Mouse (Mus musculus): ENCODE measurements around the gene Mapk6.
A peak's percentile ranks its signal among the peaks of the same experiment; 100 is the strongest.
"Not testable (repeated sequence)": the region's sequence is repeated elsewhere in the genome, so short reads cannot be mapped to it uniquely, and the experiment has no call there.

Mapk6 gene

GRCm38 (mm10) chr9:75409852-75410378, at the start of gene Mapk6:
Gene Mapk6 (minus strand): TSS chr9:75410005.
- DNase-seq (ENCODE audit: low read depth, low spot score), result peak; percentile 91

- no peak for DNase-seq (ENCODE audit: low read depth, low spot score)
Measured at GRCm38 (mm10) chr9:75455684-75456083, 45.9 kb upstream of the Mapk6 start.

- no peak for DNase-seq (ENCODE audit: low read depth, low spot score)
Measured at GRCm38 (mm10) chr9:75453994-75454393, 44.2 kb upstream of the Mapk6 start.

DNA sequence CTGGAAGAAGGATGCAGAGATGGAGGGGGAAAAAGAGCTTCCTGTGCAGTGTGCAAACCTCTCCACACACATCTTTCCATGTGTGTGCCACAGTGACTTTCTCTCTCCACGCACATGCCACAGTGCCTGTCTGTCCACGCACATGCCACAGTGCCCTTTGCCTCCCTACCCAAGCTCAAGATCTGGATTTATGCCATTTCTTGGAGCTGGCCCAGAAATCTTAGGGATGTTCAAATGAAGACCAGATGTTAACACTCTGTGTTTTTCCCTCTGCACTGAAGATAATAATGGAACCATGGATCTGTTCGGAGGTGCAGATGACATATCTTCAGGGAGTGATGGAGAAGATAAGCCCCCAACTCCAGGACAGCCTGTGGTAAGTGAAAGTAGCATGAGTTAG, 38.2 kb upstream of the Mapk6 start:
- no peak for DNase-seq (ENCODE audit: low read depth, low spot score)

- DNase-seq (ENCODE audit: low read depth, low spot score), result not testable (repeated sequence)
Measured at GRCm38 (mm10) chr9:75446574-75446973, 36.8 kb upstream of the Mapk6 start.

DNA sequence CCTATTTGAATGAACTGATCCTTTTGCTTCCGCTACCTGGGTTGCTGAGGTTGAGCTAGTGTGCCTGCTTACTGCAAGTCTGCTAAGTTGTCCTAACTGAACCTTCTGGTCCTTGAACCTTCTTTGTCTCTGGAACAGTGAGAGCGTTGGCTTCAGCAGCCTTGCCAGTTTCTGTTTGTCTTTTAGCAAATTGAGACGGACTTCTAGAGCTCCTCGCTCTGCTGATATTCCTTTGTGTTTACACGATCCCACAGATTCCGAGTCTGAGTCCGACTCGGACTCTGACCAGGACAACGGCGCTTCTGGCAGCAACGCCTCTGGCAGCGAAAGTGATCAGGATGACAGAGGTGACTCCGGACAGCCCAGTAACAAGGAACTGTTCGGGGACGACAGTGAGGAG, 35.2 kb upstream of the Mapk6 start:
- no peak for DNase-seq (ENCODE audit: low read depth, low spot score)

DNA sequence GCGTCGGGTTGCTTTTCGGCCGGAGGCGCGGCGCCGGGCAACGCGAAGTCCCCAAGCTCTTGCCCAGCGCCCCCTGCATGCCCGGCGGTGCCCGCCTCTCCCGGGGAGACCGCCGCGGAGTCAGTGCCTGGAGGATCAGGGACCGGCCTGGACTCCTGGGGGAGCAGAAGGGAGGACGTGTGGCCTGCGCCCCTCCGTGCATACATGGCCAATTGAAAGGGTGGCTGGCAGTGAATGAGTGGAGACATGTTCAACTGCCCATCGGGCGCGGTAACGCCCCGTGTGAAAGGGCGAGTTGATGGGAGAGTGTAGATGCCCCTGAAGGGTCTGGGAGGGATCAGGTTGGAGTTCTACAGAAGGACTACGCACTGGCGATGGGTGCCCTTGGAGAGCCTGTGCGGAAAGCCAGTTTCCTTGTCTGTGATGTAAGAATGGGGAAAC, 31.9 kb upstream of the Mapk6 start:
- no peak for DNase-seq (ENCODE audit: low read depth, low spot score)

- DNase-seq (ENCODE audit: low read depth, low spot score), result peak; percentile 76
Measured at GRCm38 (mm10) chr9:75440796-75441666, 31.2 kb upstream of the Mapk6 start, which contains the start of gene Leo1. Gene Leo1 (plus strand): TSS chr9:75441524.

GRCm38 (mm10) chr9:75437653-75438385, 28.0 kb upstream of the Mapk6 start:
- no peak for DNase-seq (ENCODE audit: low read depth, low spot score)

DNA sequence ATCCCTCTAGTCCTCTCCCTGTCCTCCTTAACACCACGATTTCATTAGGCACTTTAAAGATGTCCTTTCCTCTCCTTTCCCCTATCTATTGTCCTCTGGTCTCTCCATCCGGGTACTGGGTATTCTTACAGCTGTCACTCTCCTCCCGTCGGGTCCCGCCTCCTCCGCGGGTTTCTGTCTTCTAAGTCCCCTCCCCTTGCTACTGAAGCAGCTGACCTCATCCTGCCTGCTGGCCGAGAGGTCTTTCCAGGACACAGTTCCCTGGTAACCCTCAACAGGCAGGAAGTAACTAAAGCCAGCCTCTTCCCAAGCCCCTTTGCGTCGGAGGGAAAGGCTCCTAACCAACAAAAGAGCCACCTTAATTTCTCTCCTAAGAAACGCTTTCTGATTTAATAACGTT, 26.1 kb upstream of the Mapk6 start:
- DNase-seq (ENCODE audit: low read depth, low spot score), result peak; percentile 49

GRCm38 (mm10) chr9:75435291-75435690, 25.5 kb upstream of the Mapk6 start:
- no peak for DNase-seq (ENCODE audit: low read depth, low spot score)

- DNase-seq (ENCODE audit: low read depth, low spot score), result no peak
Measured at GRCm38 (mm10) chr9:75434872-75435271, 25.1 kb upstream of the Mapk6 start.

GRCm38 (mm10) chr9:75434172-75434793, 24.5 kb upstream of the Mapk6 start:
- no peak for DNase-seq (ENCODE audit: low read depth, low spot score)

GRCm38 (mm10) chr9:75432694-75433093, 22.9 kb upstream of the Mapk6 start:
- no peak for DNase-seq (ENCODE audit: low read depth, low spot score)

DNA sequence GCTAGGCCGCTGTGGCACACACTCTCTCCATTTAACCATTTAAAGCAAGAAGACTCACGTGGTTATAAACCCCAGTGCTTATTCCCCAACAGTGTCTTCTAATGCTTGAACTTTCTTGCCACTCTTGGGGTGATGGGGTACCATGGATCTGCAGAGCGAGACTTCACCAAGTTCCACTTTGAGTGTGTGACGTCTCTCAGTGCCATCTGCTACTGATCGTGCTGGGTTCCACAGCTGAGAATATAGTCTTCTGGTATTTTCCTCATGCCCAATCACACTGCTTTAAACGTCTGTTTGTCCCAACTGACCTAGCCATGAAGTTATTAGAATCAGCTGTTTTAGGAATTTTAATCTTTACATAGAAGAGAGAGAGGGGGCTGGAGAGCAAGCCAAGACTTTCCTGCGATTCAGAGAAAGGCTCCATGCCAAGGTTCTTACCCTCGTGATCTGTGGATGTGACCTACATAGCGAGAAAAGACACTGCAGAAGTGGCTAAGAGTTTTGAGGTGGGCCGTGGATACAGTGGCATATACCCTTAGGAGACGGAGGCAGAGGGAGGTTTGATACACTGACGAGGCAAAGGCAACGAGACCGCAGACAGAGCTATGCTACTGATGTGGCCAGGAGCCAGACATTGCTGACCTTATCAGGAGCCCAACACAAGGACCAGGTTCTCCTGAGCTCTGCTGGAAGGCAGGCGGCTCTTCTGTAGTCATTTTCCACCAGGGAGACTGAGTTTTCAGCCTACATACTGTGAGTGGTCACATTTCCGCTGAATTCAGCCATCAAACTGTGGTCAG, 21.2 kb upstream of the Mapk6 start:
- no peak for DNase-seq (ENCODE audit: low read depth, low spot score)

DNA sequence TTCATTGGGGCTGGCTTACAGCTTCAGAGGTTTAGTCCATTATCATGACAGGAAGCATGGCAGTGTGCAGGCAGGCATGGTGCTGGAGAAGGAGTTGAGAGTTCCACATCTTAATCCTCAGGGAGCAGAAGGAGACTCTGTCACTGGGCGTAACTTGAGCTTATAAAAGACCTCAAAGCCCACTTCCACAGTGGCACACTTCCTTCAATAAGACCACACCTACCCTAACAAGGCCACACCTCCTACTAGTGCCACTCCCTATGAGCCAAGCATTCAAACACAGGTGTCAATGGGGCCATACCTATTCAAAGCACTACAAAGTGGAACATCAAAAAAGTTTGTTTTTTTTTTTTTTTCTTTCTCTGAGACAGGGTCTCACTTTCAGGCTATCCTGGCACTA, 19.9 kb upstream of the Mapk6 start:
- DNase-seq (ENCODE audit: low read depth, low spot score), result no peak

DNA sequence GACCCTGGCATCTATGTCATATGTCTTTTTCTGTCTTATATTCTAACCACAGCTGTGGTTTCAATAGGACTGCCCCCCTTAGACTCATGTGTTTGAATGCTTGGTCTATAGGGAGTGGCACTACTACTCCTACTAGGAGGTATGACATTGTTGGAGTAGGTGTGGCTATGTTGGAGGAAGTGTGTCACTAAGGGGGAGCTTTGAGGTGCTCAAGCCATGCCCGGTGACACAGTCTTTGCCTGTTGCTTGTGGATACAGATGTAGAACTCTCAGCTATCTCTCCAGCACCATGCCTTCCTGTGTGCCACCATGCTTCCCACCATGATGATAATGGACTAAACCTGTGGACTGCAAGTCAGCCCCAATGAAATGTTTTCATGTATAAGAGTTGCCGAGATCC, 19.2 kb upstream of the Mapk6 start:
- DNase-seq (ENCODE audit: low read depth, low spot score), result no peak

- DNase-seq (ENCODE audit: low read depth, low spot score), result no peak
Measured at GRCm38 (mm10) chr9:75428274-75428600, 18.4 kb upstream of the Mapk6 start.

- DNase-seq (ENCODE audit: low read depth, low spot score), result no peak
Measured at GRCm38 (mm10) chr9:75427366-75428273, 17.8 kb upstream of the Mapk6 start.

DNA sequence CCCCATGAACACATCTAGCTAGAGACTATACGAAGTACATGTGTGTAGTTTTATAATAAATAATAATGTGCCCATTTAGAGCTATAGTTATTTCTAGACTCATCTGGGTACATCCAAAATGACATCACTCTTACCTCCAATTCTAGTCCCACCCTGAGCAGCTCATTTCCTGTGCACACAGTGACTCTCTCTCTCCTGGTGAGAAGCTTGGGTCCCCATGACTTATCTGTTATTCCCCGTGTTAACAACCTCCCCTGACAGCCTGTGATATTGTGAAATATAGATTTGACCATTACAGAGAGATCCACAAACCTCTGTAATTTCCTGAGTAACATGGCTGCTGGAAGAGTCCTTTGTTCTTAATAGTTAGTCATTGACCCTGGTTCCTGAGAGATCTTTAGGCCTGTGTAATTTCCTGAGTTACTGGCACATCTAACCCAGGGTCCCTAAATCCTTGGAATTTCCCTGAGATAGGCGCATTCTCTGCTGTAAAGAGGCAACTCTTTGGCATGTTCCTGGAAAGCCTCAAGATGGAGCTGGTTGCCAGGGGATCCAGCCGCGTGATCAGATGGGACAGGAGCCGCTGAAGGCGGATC, 16.1 kb upstream of the Mapk6 start:
- DNase-seq (ENCODE audit: low read depth, low spot score), result no peak
